ENCODE assay signal across 10 mouse cellular contexts in genomic region chr10:61272089-61272626, GRCm38 (mm10). TPM values are rescaled to one million over a fixed set of nuclear protein-coding genes. Genes with fewer than 3 reads are reported as not detected.
A peak's percentile ranks its signal among the peaks of the same experiment; 100 is the strongest.
DNase-seq lines count a peak whose midpoint lies in the region; ATAC-seq and TF ChIP-seq lines count a peak whose summit lies in the region.
"Had no signal": no experiment of that assay in that cellular context is flagged by ENCODE, and none has a peak within 500 bp of the region (broad histone marks: within the 10 kb centered on the region; RNA-seq: fewer than 3 reads in every experiment).

No protein-coding gene starts in this region.

- ATAC-seq in liver, postnatal 0 days: no peak
- no peak for ATAC-seq in liver, embryonic 12.5 days
- no peak for ATAC-seq in embryonic facial prominence, embryonic 14.5 days (ENCODE audit: low read depth)
- no peak for ATAC-seq in heart, embryonic 16.5 days (replicated peaks; ENCODE audit: extremely low read depth, insufficient read depth, low FRiP score)
- ATAC-seq in neural tube, embryonic 13.5 days (ENCODE audit: low read depth): no peak

- no peaks in the 10 kb centered on the region for H3K9me3 ChIP-seq in liver, postnatal 0 days (ENCODE audit: low read length)
- H3K9me3 ChIP-seq in liver, embryonic 12.5 days (replicated peaks): no peaks in the 10 kb centered on the region
- no peaks in the 10 kb centered on the region for H3K9me3 ChIP-seq in embryonic facial prominence, embryonic 14.5 days (ENCODE audit: control insufficient read depth, low read length)
- H3K9me3 ChIP-seq in heart, embryonic 16.5 days (replicated peaks; ENCODE audit: control insufficient read depth, low read length): no peaks in the 10 kb centered on the region
- H3K9me3 ChIP-seq in neural tube, embryonic 13.5 days: no peaks in the 10 kb centered on the region

- no peaks in the 10 kb centered on the region; the same call in 1 of the 2 replicates for H3K4me1 ChIP-seq in liver, postnatal 0 days (ENCODE audit: insufficient read depth)
- peaks cover 5% of the 10 kb centered on the region; the same call in 1 of the 2 replicates for H3K4me1 ChIP-seq in liver, embryonic 12.5 days
- H3K4me1 ChIP-seq in embryonic facial prominence, embryonic 14.5 days (ENCODE audit: control insufficient read depth, insufficient read depth, low read length): peaks cover 15% of the 10 kb centered on the region; the same call in 1 of the 2 replicates
- H3K4me1 ChIP-seq in heart, embryonic 16.5 days (ENCODE audit: control insufficient read depth, insufficient read depth, low read length): peaks cover 14% of the 10 kb centered on the region
- H3K4me1 ChIP-seq in neural tube, embryonic 13.5 days (replicated peaks): peaks cover 17% of the 10 kb centered on the region

- H3K4me2 ChIP-seq in liver, postnatal 0 days (ENCODE audit: low read depth, low read length): 0 out of 2 replicates have a peak overlapping the region, but pooled peaks have one; percentile 84
- H3K4me2 ChIP-seq in liver, embryonic 12.5 days: no peak overlapping the region
- H3K4me2 ChIP-seq in embryonic facial prominence, embryonic 14.5 days (ENCODE audit: low read depth, low read length): peak overlapping the region; percentile 93
- H3K4me2 ChIP-seq in heart, embryonic 16.5 days (ENCODE audit: low read depth, low read length): peak overlapping the region; percentile 75
- H3K4me2 ChIP-seq in neural tube, embryonic 13.5 days: peak overlapping the region; percentile 94; the same call in 1 of the 2 replicates

- 56% methylated on average over 8 of the region's 8 CpGs for WGBS in liver, postnatal 0 days (ENCODE audit: insufficient replicate concordance)
- WGBS in liver, embryonic 12.5 days (ENCODE audit: insufficient replicate concordance): 32% methylated on average over 8 of the region's 8 CpGs
- WGBS in embryonic facial prominence, embryonic 14.5 days: 41% methylated on average over 8 of the region's 8 CpGs
- WGBS in heart, embryonic 16.5 days: 45% methylated on average over 8 of the region's 8 CpGs
- 45% methylated on average over 8 of the region's 8 CpGs for WGBS in neural tube, embryonic 13.5 days

- TF ChIP-seq EP300 in liver, postnatal 0 days (IDR thresholded peaks at IDR 0.05; ENCODE audit: low read depth): no peak

- H3K36me3 ChIP-seq in liver, postnatal 0 days (replicated peaks; ENCODE audit: insufficient read depth, low read length): no peaks in the 10 kb centered on the region
- H3K36me3 ChIP-seq in liver, embryonic 12.5 days: no peaks in the 10 kb centered on the region
- no peaks in the 10 kb centered on the region for H3K36me3 ChIP-seq in embryonic facial prominence, embryonic 14.5 days (ENCODE audit: control insufficient read depth, insufficient read depth, low read length)
- no peaks in the 10 kb centered on the region for H3K36me3 ChIP-seq in heart, embryonic 16.5 days (ENCODE audit: control insufficient read depth, insufficient read depth)
- H3K36me3 ChIP-seq in neural tube, embryonic 13.5 days: no peaks in the 10 kb centered on the region

- DNase-seq in liver, postnatal 0 days: no peak
- DNase-seq in embryonic facial prominence, embryonic 14.5 days (ENCODE audit: low spot score): no peak
- DNase-seq in cerebellum, adult 18-20 months: no peak
- no peak for DNase-seq in layer of hippocampus, adult 18-20 months (ENCODE audit: low spot score in 2 of 2)
- no peak for DNase-seq in B cell, adult 2 months

- peaks cover 11% of the 10 kb centered on the region; the same call in 1 of the 2 replicates for H3K27me3 ChIP-seq in liver, postnatal 0 days (ENCODE audit: insufficient read depth, low read length)
- H3K27me3 ChIP-seq in liver, embryonic 12.5 days (replicated peaks): peaks cover 56% of the 10 kb centered on the region
- H3K27me3 ChIP-seq in embryonic facial prominence, embryonic 14.5 days (replicated peaks; ENCODE audit: control insufficient read depth, insufficient read depth, low read length): no peaks in the 10 kb centered on the region
- peaks cover 5% of the 10 kb centered on the region; the same call in 1 of the 2 replicates for H3K27me3 ChIP-seq in heart, embryonic 16.5 days (ENCODE audit: control insufficient read depth, insufficient read depth, low read length)
- H3K27me3 ChIP-seq in neural tube, embryonic 13.5 days: peaks cover 35% of the 10 kb centered on the region

- H3K4me3 ChIP-seq in liver, postnatal 0 days (ENCODE audit: low read depth, low read length): no peak overlapping the region
- no peak overlapping the region for H3K4me3 ChIP-seq in liver, embryonic 12.5 days
- H3K4me3 ChIP-seq in embryonic facial prominence, embryonic 14.5 days (ENCODE audit: low read depth, low read length): peak overlapping the region; percentile 62
- no peak overlapping the region; the same call in 1 of the 2 replicates for H3K4me3 ChIP-seq in heart, embryonic 16.5 days (ENCODE audit: low read length)
- no peak overlapping the region for H3K4me3 ChIP-seq in neural tube, embryonic 13.5 days

- TF ChIP-seq CTCF in liver, postnatal 0 days (IDR thresholded peaks at IDR 0.05; ENCODE audit: low read depth): no peak

- no peak overlapping the region; the same call in 1 of the 2 replicates for H3K27ac ChIP-seq in liver, postnatal 0 days (ENCODE audit: low read depth)
- H3K27ac ChIP-seq in liver, embryonic 12.5 days: no peak overlapping the region
- H3K27ac ChIP-seq in embryonic facial prominence, embryonic 14.5 days (replicated peaks; ENCODE audit: low read depth, low read length): no peak overlapping the region
- peak overlapping the region; percentile 36; the same call in 1 of the 2 replicates for H3K27ac ChIP-seq in heart, embryonic 16.5 days (ENCODE audit: low read length)
- H3K27ac ChIP-seq in neural tube, embryonic 13.5 days (replicated peaks): no peak overlapping the region

- H3K9ac ChIP-seq in liver, postnatal 0 days (replicated peaks): no peak overlapping the region
- no peak overlapping the region for H3K9ac ChIP-seq in liver, embryonic 12.5 days
- peak overlapping the region; percentile 77 for H3K9ac ChIP-seq in embryonic facial prominence, embryonic 14.5 days (ENCODE audit: low read depth, low read length)
- H3K9ac ChIP-seq in heart, embryonic 16.5 days (ENCODE audit: low read length): no peak overlapping the region
- H3K9ac ChIP-seq in neural tube, embryonic 13.5 days: no peak overlapping the region

RNA-seq across cellular contexts. Expression of gene Adamts14, which starts 1.1 kb away (rescaled TPM):
- polyA plus RNA-seq in liver, postnatal 0 days (2015; fragmentation: Nextera tagmentation; extraction: Ambion mirVana): 0.39 and 0.46 TPM in 2 replicates
- polyA plus RNA-seq in liver, embryonic 12.5 days (2016; fragmentation: Nextera tagmentation; extraction: Ambion mirVana): 0.27 and 0.38 TPM in 2 replicates
- 7.2 and 7.3 TPM in 2 replicates for polyA plus RNA-seq in embryonic facial prominence, embryonic 14.5 days (2014; fragmentation: Nextera tagmentation; extraction: Ambion mirVana)
- polyA plus RNA-seq in heart, embryonic 16.5 days (2015; fragmentation: Nextera tagmentation; extraction: Ambion mirVana): 1.8 TPM in 2 replicates
- polyA plus RNA-seq in neural tube, embryonic 13.5 days (2015; fragmentation: Nextera tagmentation; extraction: Ambion mirVana): 0.36 and 0.60 TPM in 2 replicates
- total RNA-seq in layer of hippocampus, adult 18-20 months (2021): 1 to 10 TPM; 1.2 to 1.4 TPM
- total RNA-seq: megakaryocyte progenitor cell, adult 5-6 weeks had no signal

RNA-seq across cellular contexts. Expression of gene Prf1, which starts 25.5 kb away (rescaled TPM):
- 0.13 and 0.21 TPM in 2 replicates for polyA plus RNA-seq in liver, postnatal 0 days (2015; fragmentation: Nextera tagmentation; extraction: Ambion mirVana)
- polyA plus RNA-seq in liver, embryonic 12.5 days (2016; fragmentation: Nextera tagmentation; extraction: Ambion mirVana): not detected in 2 replicates
- polyA plus RNA-seq in embryonic facial prominence, embryonic 14.5 days (2014; fragmentation: Nextera tagmentation; extraction: Ambion mirVana): 0.14 TPM in 1 of 2 replicates, not detected in the other
- 0.13 TPM in 1 of 2 replicates, not detected in the other for polyA plus RNA-seq in heart, embryonic 16.5 days (2015; fragmentation: Nextera tagmentation; extraction: Ambion mirVana)
- polyA plus RNA-seq in neural tube, embryonic 13.5 days (2015; fragmentation: Nextera tagmentation; extraction: Ambion mirVana): not detected in 2 replicates
- not detected for total RNA-seq in layer of hippocampus, adult 18-20 months (2021)
- total RNA-seq: layer of hippocampus, adult 8-10 months; megakaryocyte progenitor cell, adult 5-6 weeks had no signal
